Mouse (Mus musculus): ENCODE measurements around the gene Rgl1. TPM values are rescaled to one million over a fixed set of nuclear protein-coding genes. Genes with fewer than 3 reads are reported as not detected.

The Rgl1 gene
- 26.7 and 27.8 TPM in 2 replicates for total RNA-seq (2014; rRNA removed)
- 18.8 and 22.5 TPM in 2 replicates for polyA plus RNA-seq (2015; fragmentation: Nextera tagmentation; extraction: Ambion mirVana)

GRCm38 (mm10) chr1:152766032-152766772 is at the start of gene Rgl1, which contains the start of gene Arpc5:
Gene Rgl1, minus strand, starts transcription at chr1:152766351.
Gene Arpc5, plus strand, starts transcription at chr1:152766542.
- WGBS, result under 1% methylated on average over 81 of the region's 86 CpGs
- peak within 1 kb of the TSS; percentile 93 for H3K9ac ChIP-seq
- peak; percentile 99 for DNase-seq
- peak; percentile 11; the same call in 1 of the 2 replicates for TF ChIP-seq CTCF (IDR thresholded peaks at IDR 0.05; ENCODE audit: low read depth)
- H3K36me3 ChIP-seq (ENCODE audit: insufficient read depth), result peaks cover 12% of the 10 kb centered on the region
- peak within 1 kb of the TSS; percentile 91 for H3K27ac ChIP-seq (ENCODE audit: low read depth, low read length)
- H3K4me1 ChIP-seq (ENCODE audit: insufficient read depth), result no peaks in the 10 kb centered on the region
- H3K27me3 ChIP-seq (ENCODE audit: insufficient read depth, low read length), result no peaks in the 10 kb centered on the region
- ATAC-seq, result peak; percentile 97
- H3K9me3 ChIP-seq (ENCODE audit: low read length), result no peaks in the 10 kb centered on the region
- peak within 1 kb of the TSS; percentile 88 for H3K4me2 ChIP-seq (ENCODE audit: low read depth)
- peak within 1 kb of the TSS; percentile 63 for H3K4me3 ChIP-seq (ENCODE audit: low read depth, low read length)

DNA sequence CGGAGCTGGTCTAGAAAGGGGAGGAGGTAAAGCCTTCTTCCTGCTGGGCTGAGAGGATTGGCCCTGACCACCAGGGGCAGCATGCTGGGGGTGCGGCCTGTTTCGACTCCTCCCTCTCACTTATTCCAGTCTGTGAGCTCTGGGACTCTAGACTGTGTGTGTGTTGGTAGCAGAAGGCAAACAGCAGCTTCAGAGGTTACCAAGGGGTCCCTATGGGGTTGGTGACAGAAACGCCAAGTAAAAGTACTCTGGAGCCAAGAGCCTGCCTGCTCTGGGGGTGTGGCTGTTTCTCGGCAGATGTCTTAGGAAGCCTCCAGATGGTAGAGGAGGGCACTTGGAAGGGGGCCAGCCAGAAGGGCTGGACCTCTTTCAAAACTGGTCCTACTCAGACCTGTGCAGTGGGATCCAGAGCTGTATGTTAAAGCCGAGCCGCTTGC is 49.1 kb upstream of the Rgl1 start:
- TF ChIP-seq CTCF (IDR thresholded peaks at IDR 0.05; ENCODE audit: low read depth), result peak; percentile 29; the same call in 1 of the 2 replicates
- Histone ChIP-seq H3K9me3 (ENCODE audit: low read length) (no peaks in the 10 kb centered on the region), H3K4me1 (ENCODE audit: insufficient read depth) (peaks cover 10% of the 10 kb centered on the region), H3K4me3 (ENCODE audit: low read depth, low read length) (no peak overlapping the region), H3K9ac (no peak overlapping the region), H3K27ac (ENCODE audit: low read depth, low read length) (no peak overlapping the region), H3K27me3 (ENCODE audit: insufficient read depth, low read length) (no peaks in the 10 kb centered on the region), H3K4me2 (ENCODE audit: low read depth) (no peak overlapping the region), H3K36me3 (ENCODE audit: insufficient read depth) (no peaks in the 10 kb centered on the region)
- WGBS, result 31% methylated on average over 7 of the region's 7 CpGs
- peak; percentile 68 for ATAC-seq
- peak; percentile 62 for DNase-seq

GRCm38 (mm10) chr1:152810533-152811439 is 44.6 kb upstream of the Rgl1 start:
- H3K9ac ChIP-seq, result no peak overlapping the region
- H3K27me3 ChIP-seq (ENCODE audit: insufficient read depth, low read length), result no peaks in the 10 kb centered on the region
- no peak overlapping the region for H3K4me3 ChIP-seq (ENCODE audit: low read depth, low read length)
- no peak overlapping the region for H3K4me2 ChIP-seq (ENCODE audit: low read depth)
- ATAC-seq (peak; percentile 44; the same call in 1 of the 2 replicates), DNase-seq (no peak)
- H3K4me1 ChIP-seq (ENCODE audit: insufficient read depth), result no peaks in the 10 kb centered on the region
- 40% methylated on average over 13 of the region's 13 CpGs for WGBS
- H3K9me3 ChIP-seq (ENCODE audit: low read length), result no peaks in the 10 kb centered on the region
- H3K36me3 ChIP-seq (ENCODE audit: insufficient read depth), result no peaks in the 10 kb centered on the region
- no peak overlapping the region for H3K27ac ChIP-seq (ENCODE audit: low read depth, low read length)
- no peak for TF ChIP-seq CTCF (IDR thresholded peaks at IDR 0.05; ENCODE audit: low read depth)

DNA sequence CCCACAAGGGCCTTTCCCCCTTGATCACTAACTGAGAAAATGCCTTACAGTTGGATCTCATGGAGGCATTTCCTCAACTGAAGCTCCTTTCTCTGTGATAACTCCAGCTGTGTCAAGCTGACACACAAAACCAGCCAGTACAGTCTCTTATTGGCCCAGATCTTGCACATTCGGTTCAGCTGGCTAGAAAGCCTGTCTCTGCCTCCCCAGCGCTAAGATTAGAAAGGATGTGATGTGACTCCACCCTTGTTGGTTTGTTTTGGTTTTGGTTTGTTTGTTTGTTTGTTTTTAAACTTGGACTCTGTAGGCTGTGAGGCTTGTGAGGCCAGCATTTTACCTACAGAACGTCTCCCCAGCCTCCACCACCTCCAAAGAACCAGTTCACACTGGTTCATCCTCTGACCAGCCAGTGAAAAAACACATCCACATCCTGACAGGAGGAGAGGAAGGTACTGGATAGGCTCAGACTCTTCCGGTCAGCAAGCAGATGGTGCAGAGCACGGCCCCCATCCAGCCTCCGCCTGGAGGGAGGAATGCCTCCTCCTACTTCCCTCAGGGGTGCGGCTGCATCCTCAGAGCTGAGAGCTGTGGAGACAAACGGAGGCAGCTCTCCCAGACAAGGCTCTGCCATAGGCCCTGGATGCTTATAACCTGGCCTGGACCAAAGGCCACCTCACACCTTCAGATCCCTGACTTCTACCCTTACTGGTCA is 43.5 kb upstream of the Rgl1 start:
- H3K36me3 ChIP-seq (ENCODE audit: insufficient read depth), result no peaks in the 10 kb centered on the region
- 52% methylated on average over 8 of the region's 8 CpGs for WGBS

GRCm38 (mm10) chr1:152808392-152808680 is 42.2 kb upstream of the Rgl1 start:
- no peak overlapping the region for H3K9ac ChIP-seq
- H3K4me2 ChIP-seq (ENCODE audit: low read depth), result no peak overlapping the region
- no peak overlapping the region for H3K4me3 ChIP-seq (ENCODE audit: low read depth, low read length)
- DNase-seq (no peak), ATAC-seq (no peak)
- H3K27ac ChIP-seq (ENCODE audit: low read depth, low read length), result no peak overlapping the region
- H3K4me1 ChIP-seq (ENCODE audit: insufficient read depth), result no peaks in the 10 kb centered on the region
- H3K27me3 ChIP-seq (ENCODE audit: insufficient read depth, low read length), result no peaks in the 10 kb centered on the region
- no peaks in the 10 kb centered on the region for H3K9me3 ChIP-seq (ENCODE audit: low read length)
- 85% methylated on average over 2 of the region's 2 CpGs for WGBS
- no peak for TF ChIP-seq CTCF (IDR thresholded peaks at IDR 0.05; ENCODE audit: low read depth)
- no peaks in the 10 kb centered on the region for H3K36me3 ChIP-seq (ENCODE audit: insufficient read depth)

More for the DNA sequence above, 43.5 kb upstream of the Rgl1 start:
- Histone ChIP-seq H3K4me3 (ENCODE audit: low read depth, low read length) (no peak overlapping the region), H3K4me1 (ENCODE audit: insufficient read depth) (no peaks in the 10 kb centered on the region), H3K27me3 (ENCODE audit: insufficient read depth, low read length) (no peaks in the 10 kb centered on the region), H3K27ac (ENCODE audit: low read depth, low read length) (no peak overlapping the region), H3K4me2 (ENCODE audit: low read depth) (no peak overlapping the region), H3K9ac (no peak overlapping the region), H3K9me3 (ENCODE audit: low read length) (no peaks in the 10 kb centered on the region)
- no peak for DNase-seq
- ATAC-seq, result no peak
- no peak for TF ChIP-seq CTCF (IDR thresholded peaks at IDR 0.05; ENCODE audit: low read depth)

DNA sequence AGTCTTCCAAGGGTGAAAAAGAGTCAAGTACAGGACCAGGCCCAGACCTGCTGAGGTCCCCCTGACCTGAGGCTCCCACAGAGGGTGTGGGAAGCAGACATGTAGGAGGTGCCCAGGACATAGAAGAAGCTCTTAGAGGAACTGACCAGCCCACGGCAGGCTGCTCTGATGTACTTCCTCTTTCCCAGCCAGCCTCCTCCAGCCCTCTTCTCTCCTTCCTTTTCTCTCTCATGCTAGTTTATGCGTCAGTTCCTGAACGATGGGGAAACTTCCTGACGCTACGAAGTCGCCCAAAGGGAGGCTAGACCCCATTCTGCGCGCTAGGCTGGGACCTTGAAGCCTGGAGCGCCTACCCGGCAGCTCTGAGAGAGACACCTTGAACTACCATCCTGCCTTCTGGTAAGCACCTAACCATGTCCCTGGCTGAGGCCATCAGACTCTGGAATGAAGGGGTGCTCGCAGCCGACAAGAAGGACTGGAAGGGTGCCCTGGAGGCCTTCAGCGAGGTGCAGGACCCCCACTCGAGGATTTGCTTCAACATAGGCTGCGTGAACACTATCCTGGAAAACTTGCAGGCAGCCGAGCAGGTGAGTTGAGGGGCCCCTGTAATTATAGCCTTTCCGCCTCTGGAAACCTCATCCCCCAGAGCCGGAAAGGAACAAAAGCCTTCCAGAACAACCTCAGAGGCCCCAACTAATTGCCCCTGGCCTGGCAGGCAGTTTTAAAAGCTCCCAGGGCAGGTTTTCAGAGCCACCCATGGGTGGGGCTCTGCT is 41.7 kb upstream of the Rgl1 start:
- no peak overlapping the region for H3K4me2 ChIP-seq (ENCODE audit: low read depth)
- no peak for TF ChIP-seq CTCF (IDR thresholded peaks at IDR 0.05; ENCODE audit: low read depth)
- H3K36me3 ChIP-seq (ENCODE audit: insufficient read depth), result no peaks in the 10 kb centered on the region
- no peak for ATAC-seq
- no peak for DNase-seq
- no peak overlapping the region for H3K9ac ChIP-seq
- H3K4me1 ChIP-seq (ENCODE audit: insufficient read depth), result no peaks in the 10 kb centered on the region
- H3K9me3 ChIP-seq (ENCODE audit: low read length), result no peaks in the 10 kb centered on the region
- 76% methylated on average over 18 of the region's 18 CpGs for WGBS
- H3K4me3 ChIP-seq (ENCODE audit: low read depth, low read length), result no peak overlapping the region
- no peak overlapping the region for H3K27ac ChIP-seq (ENCODE audit: low read depth, low read length)
- no peaks in the 10 kb centered on the region for H3K27me3 ChIP-seq (ENCODE audit: insufficient read depth, low read length)

Data from forebrain, postnatal 0 days (tissue).